Mouse (Mus musculus) lung, embryonic 16.5 days (tissue): Measurements from ENCODE around the gene Slc8a2. TPM values are rescaled to one million over a fixed set of nuclear protein-coding genes. Genes with fewer than 3 reads are reported as not detected.

Source experiments
- ATAC-seq: fragments of 200-750 bp; cut with Nextera tagmentation; 2 replicates; pipeline ENCODE4 v1.8.0; 2017; ENCODE audit warnings: low read depth, mild to moderate bottlenecking, moderate library complexity
- H3K27ac ChIP-seq: fragments of 300-500 bp; sonication (generic); 2 replicates; pipeline ENCODE4 v1.5.1; 2014; ENCODE audit warnings: mild to moderate bottlenecking, control low read depth, low read length
- H3K27me3 ChIP-seq: fragments of 300-500 bp; sonication (generic); 2 replicates; pipeline ENCODE4 v1.6.1; 2014; ENCODE audit warnings: low read depth, low read length, mixed read lengths; ENCODE audit not compliant: control insufficient read depth, insufficient read depth
- H3K36me3 ChIP-seq: fragments of 300-500 bp; sonication (generic); 2 replicates; pipeline ENCODE4 v1.6.1; 2014; ENCODE audit warnings: low read length; ENCODE audit not compliant: control insufficient read depth, insufficient read depth
- H3K4me1 ChIP-seq: fragments of 300-500 bp; sonication (generic); replicated peaks from 2 replicates; pipeline ENCODE4 v1.6.1; 2014; ENCODE audit warnings: low read length, mixed read lengths; ENCODE audit not compliant: control insufficient read depth, insufficient read depth
- H3K4me2 ChIP-seq: fragments of 300-500 bp; sonication (generic); 2 replicates; pipeline ENCODE4 v1.6.1; 2014; ENCODE audit warnings: low read depth, low read length, control low read depth
- H3K4me3 ChIP-seq: fragments of 300-500 bp; sonication (generic); 2 replicates; pipeline ENCODE4 v1.5.1; 2014; ENCODE audit warnings: mild to moderate bottlenecking, low read length, control low read depth
- H3K9ac ChIP-seq: fragments of 300-500 bp; sonication (generic); 2 replicates; pipeline ENCODE4 v1.6.1; 2014; ENCODE audit warnings: low read length, control low read depth
- H3K9me3 ChIP-seq: fragments of 300-500 bp; sonication (generic); 2 replicates; pipeline ENCODE4 v1.6.1; 2016; ENCODE audit warnings: low read length; ENCODE audit not compliant: control insufficient read depth
- WGBS: fragments of 180-500 bp; shearing (Covaris S2); extraction: QIAGEN DNeasy Blood & Tissue Kit; methylation state at CpG from one replicate; pipeline ENCODE4 v1.1.7; 2014; 5-methylcytosine and 5-hydroxymethylcytosine counted together
- polyA plus RNA-seq: library from polyadenylated mRNA; unstranded; fragments of >200 nt; fragmentation: Nextera tagmentation; extraction: Ambion mirVana; gene quantifications from 2 replicates; pipeline ENCODE4 v1.2.1, GENCODE M21; 2015

The Slc8a2 gene
- polyA plus RNA-seq, 1 experiment from 2014 or later, result 0.08 TPM

DNA sequence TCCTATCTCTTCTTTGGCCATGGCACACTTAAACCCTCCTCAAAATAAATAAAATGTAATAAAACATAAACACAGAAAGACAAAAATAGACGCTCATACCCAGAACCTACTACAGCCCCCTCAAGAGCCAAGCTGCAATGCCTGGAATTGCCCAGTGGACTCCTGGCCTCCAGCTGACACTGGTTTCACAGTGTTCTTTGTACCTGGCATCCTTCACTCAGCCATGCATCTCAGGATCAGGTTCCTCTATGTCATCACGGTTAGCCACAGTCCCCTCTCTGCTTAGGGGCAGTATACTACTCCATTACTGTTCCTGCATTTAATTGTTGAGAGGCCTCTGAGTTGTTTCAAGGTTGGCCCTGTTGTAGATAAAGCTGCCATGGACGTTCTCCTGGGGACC lies 3.3 kb downstream of the Slc8a2 start:
- Histone ChIP-seq H3K36me3 (no peaks in the 10 kb centered on the region), H3K4me2 (no peak overlapping the region), H3K9ac (no peak overlapping the region), H3K4me3 (no peak overlapping the region), H3K27ac (no peak overlapping the region), H3K4me1 (peaks cover 3% of the 10 kb centered on the region; the same call in 1 of the 2 replicates), H3K9me3 (no peaks in the 10 kb centered on the region), H3K27me3 (no peaks in the 10 kb centered on the region)
- WGBS, result 43% methylated on average over 3 of the region's 3 CpGs
- ATAC-seq, result no peak

DNA sequence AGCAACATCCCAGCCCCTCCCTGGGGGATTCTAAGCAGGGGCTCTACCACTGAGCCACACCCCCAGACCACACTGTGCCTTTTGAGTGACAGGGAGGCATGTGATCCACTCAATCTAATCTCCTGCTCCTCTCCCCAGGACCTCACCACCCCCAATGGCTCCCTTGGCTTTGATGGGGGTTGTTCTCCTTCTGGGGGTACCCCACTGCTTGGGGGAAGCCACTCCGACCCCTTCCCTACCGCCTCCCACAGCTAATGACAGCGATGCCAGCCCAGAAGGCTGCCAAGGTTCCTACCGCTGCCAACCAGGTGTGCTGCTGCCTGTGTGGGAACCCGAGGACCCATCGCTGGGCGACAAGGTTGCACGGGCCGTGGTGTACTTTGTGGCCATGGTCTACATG lies 4.1 kb downstream of the Slc8a2 start:
- Histone ChIP-seq H3K9me3 (no peaks in the 10 kb centered on the region), H3K27ac (no peak overlapping the region), H3K9ac (no peak overlapping the region), H3K36me3 (no peaks in the 10 kb centered on the region), H3K27me3 (no peaks in the 10 kb centered on the region), H3K4me1 (peaks cover 3% of the 10 kb centered on the region; the same call in 1 of the 2 replicates), H3K4me3 (no peak overlapping the region), H3K4me2 (no peak overlapping the region)
- ATAC-seq, result no peak
- 87% methylated on average over 9 of the region's 9 CpGs for WGBS

DNA sequence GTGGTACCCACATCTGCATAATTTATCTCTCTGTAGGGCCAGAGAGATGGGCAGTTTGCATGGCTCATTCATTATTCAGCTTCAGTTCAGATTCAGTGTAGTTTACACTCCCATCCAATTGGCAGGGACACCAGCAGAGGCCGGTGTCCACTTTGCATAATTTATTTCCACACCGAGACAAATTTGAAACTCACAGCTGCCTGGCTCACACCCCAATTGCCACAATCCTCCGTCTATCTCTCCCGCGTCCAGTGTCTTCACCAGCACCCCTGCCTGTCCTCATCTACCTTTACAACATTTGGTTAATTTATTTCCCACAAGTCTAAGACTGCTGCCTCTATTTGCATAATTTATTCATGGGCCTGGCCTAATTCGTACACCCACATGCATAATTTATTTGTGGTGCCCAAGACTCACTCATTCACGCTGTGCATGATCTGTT lies 5.3 kb downstream of the Slc8a2 start:
- 72% methylated on average over 7 of the region's 7 CpGs for WGBS
- no peak overlapping the region for H3K27ac ChIP-seq
- H3K9ac ChIP-seq, result no peak overlapping the region
- H3K4me2 ChIP-seq, result no peak overlapping the region
- peaks cover 3% of the 10 kb centered on the region; the same call in 1 of the 2 replicates for H3K4me1 ChIP-seq
- H3K27me3 ChIP-seq, result no peaks in the 10 kb centered on the region
- H3K9me3 ChIP-seq, result no peaks in the 10 kb centered on the region
- ATAC-seq, result no peak
- no peaks in the 10 kb centered on the region for H3K36me3 ChIP-seq
- H3K4me3 ChIP-seq, result no peak overlapping the region

DNA sequence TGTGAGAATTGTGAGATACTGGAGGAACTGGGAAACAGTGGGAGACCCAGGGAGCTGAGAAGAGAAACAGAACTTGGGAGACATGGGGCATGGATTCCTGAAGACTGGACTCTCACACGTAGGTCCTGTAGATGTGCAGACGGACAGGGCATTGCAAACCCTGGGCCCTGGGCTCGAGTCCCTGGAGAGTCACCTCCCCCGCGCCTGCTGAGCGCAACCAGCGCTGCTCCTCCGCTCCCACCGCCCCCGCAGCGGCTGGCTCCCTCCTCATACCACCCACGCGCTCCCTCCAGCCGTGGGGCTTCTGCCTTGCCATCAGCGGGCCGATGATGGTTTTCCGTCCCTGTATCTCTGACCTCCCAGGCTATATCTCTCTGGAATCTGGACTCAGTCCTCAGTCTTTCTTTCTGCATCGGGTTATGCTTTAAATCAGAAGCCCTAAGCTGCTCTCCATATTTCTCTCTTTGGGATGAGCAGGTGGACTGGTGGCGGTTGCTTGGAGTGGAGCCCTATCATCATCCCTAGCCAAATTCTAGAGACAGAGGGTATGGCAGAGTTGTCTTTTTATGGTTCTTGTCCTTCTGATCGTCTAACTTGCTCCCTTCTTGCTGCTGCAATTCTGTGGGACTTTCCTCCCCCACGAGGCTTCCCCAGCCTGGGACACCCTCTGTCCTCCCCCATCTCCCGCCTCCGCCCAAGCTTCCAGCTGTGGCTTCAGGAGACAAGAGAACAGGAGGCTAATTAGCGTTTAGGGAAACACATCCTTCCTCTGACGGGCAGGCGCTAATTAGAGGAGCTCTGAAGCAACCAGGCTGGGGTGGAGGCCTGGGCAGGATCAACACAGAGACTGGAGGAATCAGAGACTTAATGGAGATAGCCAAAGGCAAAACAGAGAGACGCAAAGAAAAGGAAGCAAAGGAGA lies 17.1 kb downstream of the Slc8a2 start:
- Histone ChIP-seq H3K4me2 (no peak overlapping the region), H3K36me3 (no peaks in the 10 kb centered on the region), H3K9ac (no peak overlapping the region), H3K4me1 (no peaks in the 10 kb centered on the region), H3K27me3 (peaks cover 2% of the 10 kb centered on the region; the same call in 1 of the 2 replicates), H3K4me3 (no peak overlapping the region), H3K27ac (no peak overlapping the region), H3K9me3 (no peaks in the 10 kb centered on the region)
- ATAC-seq, result no peak
- 40% methylated on average over 27 of the region's 27 CpGs for WGBS

DNA sequence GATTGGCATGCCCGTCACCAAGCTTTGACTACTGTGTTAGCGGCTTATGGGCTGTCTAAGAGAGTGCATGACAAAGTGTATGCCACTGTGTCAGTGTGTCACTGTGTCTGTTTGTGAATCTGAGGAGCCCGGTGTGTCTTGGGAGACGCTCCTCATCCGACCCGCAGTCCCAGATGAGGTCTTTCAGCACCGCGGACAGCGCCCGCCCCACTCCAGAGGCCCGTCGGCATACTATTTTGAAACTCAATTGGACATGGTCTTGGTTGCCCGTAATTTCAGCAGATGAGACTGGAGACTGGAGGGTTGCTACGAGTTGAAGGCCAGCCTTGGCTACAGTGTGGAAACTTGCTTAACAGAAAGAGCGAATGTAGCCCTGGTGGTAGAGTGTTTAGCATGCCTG lies 18.0 kb downstream of the Slc8a2 start:
- 10% methylated on average over 15 of the region's 15 CpGs for WGBS
- Histone ChIP-seq H3K4me3 (no peak overlapping the region), H3K4me1 (no peaks in the 10 kb centered on the region), H3K9ac (no peak overlapping the region), H3K36me3 (no peaks in the 10 kb centered on the region), H3K27me3 (peaks cover 2% of the 10 kb centered on the region; the same call in 1 of the 2 replicates), H3K9me3 (no peaks in the 10 kb centered on the region), H3K4me2 (no peak overlapping the region), H3K27ac (no peak overlapping the region)
- peak; percentile 28; the same call in 1 of the 2 replicates for ATAC-seq

DNA sequence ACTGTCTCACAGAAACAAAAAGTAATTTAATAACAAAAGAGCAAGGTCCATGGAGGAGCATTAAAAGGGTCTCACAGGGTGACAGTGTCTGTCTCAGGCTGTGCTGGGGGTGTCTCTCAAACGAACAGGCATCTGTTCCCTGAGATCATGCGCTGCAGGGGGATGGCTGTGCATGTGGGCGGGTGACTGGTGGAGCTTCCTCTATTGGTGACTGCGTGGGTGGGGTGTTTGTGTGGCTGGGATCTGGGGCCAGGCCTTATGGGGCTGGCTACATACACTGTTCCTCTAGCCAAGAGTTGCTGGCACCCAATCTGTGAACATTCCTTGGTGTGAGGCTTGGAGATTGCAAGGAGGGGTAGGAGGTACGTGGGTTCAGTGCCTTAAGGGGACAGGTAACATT lies 19.6 kb downstream of the Slc8a2 start:
- WGBS, result 48% methylated on average over 5 of the region's 5 CpGs
- Histone ChIP-seq H3K9ac (no peak overlapping the region), H3K9me3 (no peaks in the 10 kb centered on the region), H3K4me1 (no peaks in the 10 kb centered on the region), H3K4me2 (no peak overlapping the region), H3K36me3 (no peaks in the 10 kb centered on the region), H3K27ac (no peak overlapping the region), H3K4me3 (no peak overlapping the region), H3K27me3 (peaks cover 2% of the 10 kb centered on the region; the same call in 1 of the 2 replicates)
- no peak for ATAC-seq

DNA sequence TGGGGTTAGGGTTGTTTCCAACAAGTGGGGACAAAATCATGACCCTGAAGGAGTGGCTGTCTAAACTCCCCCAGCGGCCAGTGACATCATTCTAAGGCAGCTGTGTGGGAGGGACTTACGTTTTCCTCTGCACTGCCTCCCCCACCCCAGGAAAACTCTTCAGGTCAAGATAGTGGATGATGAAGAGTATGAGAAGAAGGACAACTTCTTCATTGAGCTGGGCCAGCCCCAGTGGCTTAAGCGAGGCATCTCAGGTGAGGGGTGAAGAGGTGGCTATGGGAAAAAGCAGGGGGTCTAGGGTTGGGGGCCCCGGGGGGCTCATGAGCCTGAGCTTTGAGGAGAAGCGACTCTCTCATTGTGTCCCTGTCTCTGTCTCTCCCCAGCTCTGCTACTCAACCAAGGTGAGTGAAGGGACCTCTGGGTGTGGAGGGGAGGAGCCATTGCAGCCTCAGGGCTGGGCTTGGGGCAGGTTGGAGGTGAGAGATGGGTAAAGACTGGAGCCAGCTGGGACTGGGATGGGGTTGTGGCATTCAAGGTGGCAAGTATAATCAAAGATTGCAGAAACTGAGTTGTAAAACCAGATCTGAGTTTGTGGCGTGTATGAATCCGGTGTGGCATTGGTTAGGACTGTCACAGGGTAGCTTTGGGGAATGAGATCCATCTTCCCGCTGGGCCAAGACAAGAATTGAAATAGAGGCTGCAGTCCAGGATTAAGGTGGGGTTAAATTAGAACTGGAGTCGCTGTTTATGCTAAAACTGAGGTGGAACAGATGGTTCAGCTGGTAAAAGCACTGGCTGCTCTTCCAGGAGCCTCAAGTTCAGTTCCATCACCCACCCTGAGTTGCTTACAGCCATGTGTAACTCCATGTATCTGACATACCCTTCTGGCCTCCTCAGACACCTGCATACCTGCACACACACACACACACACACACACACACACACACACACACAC lies 20.8 kb downstream of the Slc8a2 start:
- no peak for ATAC-seq
- Histone ChIP-seq H3K4me1 (no peaks in the 10 kb centered on the region), H3K4me3 (no peak overlapping the region), H3K9me3 (no peaks in the 10 kb centered on the region), H3K36me3 (no peaks in the 10 kb centered on the region), H3K4me2 (no peak overlapping the region), H3K27me3 (peaks cover 2% of the 10 kb centered on the region; the same call in 1 of the 2 replicates), H3K27ac (no peak overlapping the region), H3K9ac (no peak overlapping the region)
- 58% methylated on average over 9 of the region's 9 CpGs for WGBS

DNA sequence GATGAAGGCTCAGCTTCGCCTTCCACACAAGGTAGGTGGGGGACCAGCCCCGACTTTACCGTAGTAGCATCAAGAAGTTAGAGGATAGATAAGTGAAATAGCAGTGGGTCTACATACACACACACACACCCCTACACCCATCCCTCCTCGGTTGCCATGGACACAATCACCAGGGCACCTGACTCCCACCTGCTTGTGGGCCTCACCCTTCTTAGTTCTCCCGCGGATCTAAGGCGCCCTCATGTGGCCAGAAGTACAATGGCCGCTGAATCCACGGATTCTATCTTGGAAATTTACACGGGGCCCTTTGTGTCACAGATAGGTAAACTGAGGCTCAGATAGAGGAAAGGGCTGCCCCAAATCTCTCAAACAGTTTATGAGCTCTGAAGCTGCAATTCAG lies 23.9 kb downstream of the Slc8a2 start:
- H3K4me1 ChIP-seq, result no peaks in the 10 kb centered on the region
- 8% methylated on average over 10 of the region's 10 CpGs for WGBS
- H3K27ac ChIP-seq, result no peak overlapping the region
- H3K27me3 ChIP-seq, result peaks cover 6% of the 10 kb centered on the region
- no peaks in the 10 kb centered on the region for H3K36me3 ChIP-seq
- H3K9ac ChIP-seq, result no peak overlapping the region
- H3K4me2 ChIP-seq, result no peak overlapping the region
- H3K4me3 ChIP-seq, result no peak overlapping the region
- no peaks in the 10 kb centered on the region for H3K9me3 ChIP-seq
- ATAC-seq, result peak; percentile 60; the same call in 1 of the 2 replicates
